Mouse (Mus musculus) left cerebral cortex, adult 11 months (tissue): ENCODE measurements around the gene Mttp.

Source experiments
- DNase-seq: peaks from one replicate; pipeline ENCODE4 v3.0.0; 2022; ENCODE audit warnings: low spot score

Gene Mttp

DNA sequence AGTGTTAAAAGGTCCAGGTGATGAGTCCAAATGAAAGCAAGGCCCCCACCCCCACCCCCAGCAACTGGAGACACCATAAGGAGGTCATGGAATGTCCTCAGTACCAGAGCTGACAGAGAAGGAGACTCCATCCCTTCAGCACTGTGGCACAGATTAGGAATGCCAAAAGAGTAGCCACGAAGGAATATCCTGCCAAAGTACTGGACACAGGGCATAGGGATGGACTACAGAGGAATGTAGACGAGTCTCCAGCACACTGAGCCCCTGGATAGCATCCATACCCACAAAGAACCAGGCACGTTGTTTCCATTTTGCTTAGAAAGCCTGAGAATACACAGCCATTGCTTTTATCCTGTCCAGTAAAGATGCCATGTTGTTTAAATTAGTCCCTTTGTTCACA, 93.3 kb downstream of the Mttp start:
- no peak for DNase-seq

- DNase-seq: no peak
Measured at GRCm38 (mm10) chr3:138050772-138051171, 94.0 kb downstream of the Mttp start.

DNA sequence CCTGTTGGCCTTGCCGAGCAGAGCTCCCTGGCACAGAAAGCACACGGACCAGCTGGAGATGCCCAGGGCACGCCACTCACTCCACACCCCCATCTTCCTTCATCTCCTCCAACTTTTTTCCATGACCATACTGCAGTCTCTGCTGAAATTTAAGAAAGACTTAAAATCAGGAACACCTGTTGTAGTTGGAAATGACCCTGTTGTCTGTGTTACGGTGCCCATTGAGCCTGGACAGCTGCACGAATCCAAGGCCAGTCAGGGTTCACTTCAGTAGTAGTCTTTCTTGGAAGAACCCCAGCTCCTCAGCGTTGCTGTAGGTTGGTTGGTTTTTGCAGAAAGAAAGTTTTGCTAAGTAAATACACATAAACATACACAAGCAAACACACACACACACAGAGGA, 95.2 kb downstream of the Mttp start:
- DNase-seq: no peak

DNA sequence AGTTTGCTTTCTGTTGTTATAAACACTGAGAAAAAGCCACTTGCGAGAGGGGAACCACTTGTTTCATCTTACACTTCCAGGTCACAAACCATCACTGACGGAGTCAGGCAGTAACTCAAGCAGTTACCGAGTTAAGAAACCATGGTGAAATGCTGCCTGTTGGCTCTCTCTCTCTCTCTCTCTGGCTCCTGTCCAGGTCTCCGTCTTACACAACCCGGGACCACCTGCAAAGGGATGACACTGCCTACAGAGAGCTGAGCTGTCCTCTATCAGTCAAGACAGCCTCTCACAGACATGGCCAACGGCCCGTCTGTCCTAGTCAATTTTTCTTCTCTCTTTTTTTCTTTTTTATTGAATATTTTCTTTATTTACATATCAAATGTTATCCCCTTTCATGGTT, 101.5 kb downstream of the Mttp start:
- no peak for DNase-seq

DNA sequence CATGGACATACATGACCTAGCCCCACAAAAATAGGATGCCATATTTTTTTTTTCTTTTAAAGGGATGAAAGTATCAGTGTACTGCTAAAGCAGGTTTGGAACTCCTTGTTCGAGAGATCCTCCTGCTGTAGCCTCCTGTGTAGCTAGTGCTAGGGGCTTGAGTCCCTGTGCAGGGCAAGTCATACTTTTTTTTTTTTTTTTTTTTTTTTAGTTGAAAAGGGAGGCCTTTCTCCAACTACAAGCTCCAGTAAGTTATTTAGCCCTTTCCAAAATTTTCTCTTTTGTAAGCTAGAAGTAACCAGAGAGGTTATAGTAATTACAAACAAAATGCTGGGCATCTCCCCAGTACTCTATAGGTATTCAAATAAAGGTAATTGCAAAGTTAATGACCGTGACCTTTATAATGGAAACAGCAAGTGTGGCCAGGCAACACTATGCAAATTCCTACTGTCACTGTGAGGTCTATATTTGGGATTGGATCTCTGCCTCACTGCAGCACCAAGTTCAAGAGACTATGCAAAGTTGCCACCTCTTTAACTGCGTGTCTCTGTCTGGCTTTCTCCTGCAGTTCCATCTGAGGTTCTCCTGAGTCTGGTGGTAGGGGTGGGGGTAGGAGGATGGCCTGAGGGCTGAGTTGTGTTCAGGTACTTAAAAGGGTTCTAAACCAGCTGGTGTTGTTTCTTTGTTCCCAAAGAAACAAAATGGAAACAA, 103.0 kb downstream of the Mttp start:
- DNase-seq: no peak

- DNase-seq: no peak
Measured at GRCm38 (mm10) chr3:138040938-138041337, 103.8 kb downstream of the Mttp start.
